Mouse (Mus musculus): Measurements from ENCODE around the gene H2afz. TPM values are rescaled to one million over a fixed set of nuclear protein-coding genes. Genes with fewer than 3 reads are reported as not detected.
"Not testable (repeated sequence)": the region's sequence is repeated elsewhere in the genome, so short reads cannot be mapped to it uniquely, and the experiment has no call there.

The H2afz gene
- polyA plus RNA-seq, 1 experiment from 2014 or later: 1,841 TPM

GRCm38 (mm10) chr3:137896386-137896785, 32.1 kb downstream of the H2afz start:
- H3K4me2 ChIP-seq (replicated peaks): no peak overlapping the region
- 79% methylated on average over 4 of the region's 4 CpGs for WGBS
- peaks cover 21% of the 10 kb centered on the region; the same call in 1 of the 2 replicates for H3K36me3 ChIP-seq
- no peak for ATAC-seq (ENCODE audit: low FRiP score)
- no peaks in the 10 kb centered on the region for H3K9me3 ChIP-seq (replicated peaks)
- H3K4me3 ChIP-seq: no peak overlapping the region
- no peak overlapping the region for H3K27ac ChIP-seq
- H3K4me1 ChIP-seq: no peaks in the 10 kb centered on the region
- H3K9ac ChIP-seq: no peak overlapping the region
- H3K27me3 ChIP-seq: no peaks in the 10 kb centered on the region

GRCm38 (mm10) chr3:137896867-137897266, 32.6 kb downstream of the H2afz start:
- no peaks in the 10 kb centered on the region for H3K9me3 ChIP-seq (replicated peaks)
- H3K4me1 ChIP-seq: no peaks in the 10 kb centered on the region
- no peak overlapping the region for H3K4me2 ChIP-seq (replicated peaks)
- H3K4me3 ChIP-seq: no peak overlapping the region
- H3K27me3 ChIP-seq: no peaks in the 10 kb centered on the region
- H3K36me3 ChIP-seq: peaks cover 21% of the 10 kb centered on the region; the same call in 1 of the 2 replicates
- H3K9ac ChIP-seq: no peak overlapping the region
- no peak overlapping the region for H3K27ac ChIP-seq
- 90% methylated on average over 3 of the region's 3 CpGs for WGBS
- no peak for ATAC-seq (ENCODE audit: low FRiP score)

DNA sequence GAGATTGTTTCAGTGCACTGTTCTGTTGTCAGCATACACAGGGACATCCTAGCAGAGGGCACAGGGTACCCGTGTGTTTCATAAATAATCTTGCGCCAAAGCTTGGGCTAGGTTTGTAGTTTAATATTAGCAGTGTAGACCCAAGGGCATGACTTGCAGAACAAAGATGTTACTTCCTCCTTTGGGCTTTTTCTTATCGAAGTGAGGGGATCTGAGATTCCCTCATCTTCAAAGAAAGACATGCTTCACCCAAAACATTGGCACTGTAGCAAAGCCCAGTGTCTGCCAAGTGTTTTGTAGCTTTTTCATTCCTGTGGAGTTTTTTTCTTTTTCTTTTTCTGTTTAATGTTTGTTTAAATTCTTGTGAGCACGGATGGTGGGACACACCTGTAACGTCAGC, 33.4 kb downstream of the H2afz start:
- no peak for ATAC-seq (ENCODE audit: low FRiP score)
- H3K27me3 ChIP-seq: no peaks in the 10 kb centered on the region
- H3K36me3 ChIP-seq: peaks cover 28% of the 10 kb centered on the region; the same call in 1 of the 2 replicates
- no peak overlapping the region for H3K4me3 ChIP-seq
- 91% methylated on average over 5 of the region's 5 CpGs for WGBS
- H3K9me3 ChIP-seq (replicated peaks): no peaks in the 10 kb centered on the region
- H3K27ac ChIP-seq: no peak overlapping the region
- H3K4me2 ChIP-seq (replicated peaks): no peak overlapping the region
- no peaks in the 10 kb centered on the region for H3K4me1 ChIP-seq
- no peak overlapping the region for H3K9ac ChIP-seq

GRCm38 (mm10) chr3:137900149-137900548, 35.9 kb downstream of the H2afz start:
- peaks cover 20% of the 10 kb centered on the region; the same call in 1 of the 2 replicates for H3K36me3 ChIP-seq
- no peak overlapping the region for H3K4me2 ChIP-seq (replicated peaks)
- WGBS: 86% methylated on average over 10 of the region's 10 CpGs
- no peaks in the 10 kb centered on the region for H3K9me3 ChIP-seq (replicated peaks)
- no peak for ATAC-seq (ENCODE audit: low FRiP score)
- no peak overlapping the region for H3K27ac ChIP-seq
- no peaks in the 10 kb centered on the region for H3K4me1 ChIP-seq
- no peaks in the 10 kb centered on the region for H3K27me3 ChIP-seq
- no peak overlapping the region for H3K9ac ChIP-seq
- H3K4me3 ChIP-seq: no peak overlapping the region

DNA sequence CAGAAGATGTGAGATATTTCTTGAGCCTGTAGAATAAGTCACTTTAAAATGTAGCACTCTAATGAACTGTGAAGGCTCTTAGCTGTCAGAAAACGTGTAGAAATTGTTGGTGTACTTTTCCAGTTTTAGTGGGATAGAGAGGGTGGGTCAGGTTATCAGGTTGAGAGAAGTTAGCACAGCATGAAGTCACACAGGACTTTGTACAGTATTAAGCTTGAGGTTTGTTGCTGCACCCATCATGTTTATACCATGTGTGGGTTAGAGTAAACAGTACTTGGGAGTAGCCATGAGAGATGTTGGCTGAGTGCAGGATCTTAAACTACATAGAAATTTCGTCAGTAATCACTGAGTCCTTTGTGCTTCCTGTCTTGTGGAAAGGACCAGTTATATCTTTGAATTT, 48.8 kb downstream of the H2afz start:
- H3K36me3 ChIP-seq: peaks cover 7% of the 10 kb centered on the region; the same call in 1 of the 2 replicates
- no peak overlapping the region for H3K4me3 ChIP-seq
- no peaks in the 10 kb centered on the region for H3K9me3 ChIP-seq (replicated peaks)
- H3K4me1 ChIP-seq: peaks cover 9% of the 10 kb centered on the region
- no peak overlapping the region for H3K4me2 ChIP-seq (replicated peaks)
- no peak for ATAC-seq (ENCODE audit: low FRiP score)
- no peak overlapping the region for H3K9ac ChIP-seq
- H3K27ac ChIP-seq: no peak overlapping the region
- WGBS: 73% methylated on average over 2 of the region's 2 CpGs
- no peaks in the 10 kb centered on the region for H3K27me3 ChIP-seq

DNA sequence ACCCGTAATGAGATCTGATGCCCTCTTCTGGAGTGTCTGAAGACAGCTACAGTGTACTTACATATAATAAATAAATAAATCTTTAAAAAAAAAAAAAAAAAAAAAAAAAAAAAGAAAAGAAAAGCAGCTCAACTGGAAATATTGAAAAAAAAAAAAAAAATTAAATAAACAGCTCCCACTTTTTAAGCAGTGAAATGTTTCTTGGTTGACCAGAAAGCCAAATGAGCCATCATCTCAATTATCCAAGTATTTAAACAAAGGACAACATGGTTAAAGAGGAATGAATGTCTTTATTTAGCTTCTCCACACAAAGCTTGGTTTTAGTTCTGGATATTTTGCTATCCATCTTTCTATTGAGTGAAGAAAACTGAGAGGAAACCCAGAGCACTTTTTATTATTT, 50.3 kb downstream of the H2afz start:
- peaks cover 17% of the 10 kb centered on the region for H3K4me1 ChIP-seq
- H3K4me3 ChIP-seq; H3K4me2 ChIP-seq (replicated peaks); ATAC-seq (ENCODE audit: low FRiP score); H3K36me3 ChIP-seq; H3K9me3 ChIP-seq (replicated peaks); H3K27ac ChIP-seq; H3K9ac ChIP-seq; H3K27me3 ChIP-seq: not testable (repeated sequence)
- 86% methylated on average over 1 of the region's 1 CpGs for WGBS

Other genes with a start within 250 kb of the H2afz start
- gene Ddit4l, start 242.9 kb upstream of the H2afz start, polyA plus RNA-seq (2016; fragmentation: Nextera tagmentation; extraction: Ambion mirVana): 10.5 and 12.1 TPM in 2 replicates
- gene Gm21962, start 193.0 kb upstream of the H2afz start, polyA plus RNA-seq (2016; fragmentation: Nextera tagmentation; extraction: Ambion mirVana): not detected in 2 replicates
- 12.6 and 13.8 TPM in 2 replicates for gene Dnajb14, start 3.2 kb downstream of the H2afz start, polyA plus RNA-seq (2016; fragmentation: Nextera tagmentation; extraction: Ambion mirVana)
- gene Lamtor3, start 54.0 kb downstream of the H2afz start, polyA plus RNA-seq (2016; fragmentation: Nextera tagmentation; extraction: Ambion mirVana): 97.6 and 98.1 TPM in 2 replicates
- 2.3 and 2.6 TPM in 2 replicates for gene Dapp1, start 117.1 kb downstream of the H2afz start, polyA plus RNA-seq (2016; fragmentation: Nextera tagmentation; extraction: Ambion mirVana)
- gene 1110002E22Rik, start 200.6 kb downstream of the H2afz start, polyA plus RNA-seq (2016; fragmentation: Nextera tagmentation; extraction: Ambion mirVana): 0.42 and 0.45 TPM in 2 replicates
- not detected in 2 replicates for gene Gm5105, start 202.9 kb downstream of the H2afz start, polyA plus RNA-seq (2016; fragmentation: Nextera tagmentation; extraction: Ambion mirVana)

Measured in hindbrain, embryonic 12.5 days (tissue).